Mouse (Mus musculus) gastrocnemius, postnatal 4 days (tissue): ENCODE measurements around the gene Sparcl1. TPM values are rescaled to one million over a fixed set of nuclear protein-coding genes. Genes with fewer than 3 reads are reported as not detected.

Experiments
- DNase-seq, 2 experiments: peaks; one replicate each; pipeline ENCODE4 v3.0.0; 2021 to 2022; ENCODE audit warnings: low spot score in 2 of 2, mixed read lengths in 2 of 2
- long read RNA-seq, 2 experiments: library from polyadenylated mRNA; stranded (forward); transcript quantifications; one replicate each; pipeline ENCODE4 v2.0.0; 2021
- total RNA-seq, 2 experiments: library from RNA; stranded (reverse); gene quantifications; 2 replicates each; pipeline ENCODE4 v1.2.3; 2021

The Sparcl1 gene
- total RNA-seq, result 100 to 1,000 TPM; 226 to 268 TPM
- long read RNA-seq, experiment 1, transcript Sparcl1-201 (11 exons, 2,759 nt), result major isoform, 270 of 298 reads
- long read RNA-seq, experiment 1, partial matches to known transcripts, result 16 of 298 reads
- long read RNA-seq, experiment 1, other reads (novel, unspliced or antisense), result 12 of 298 reads
- long read RNA-seq, experiment 2, transcript Sparcl1-201 (11 exons, 2,759 nt), result major isoform, 239 of 274 reads
- long read RNA-seq, experiment 2, partial matches to known transcripts, result 24 of 274 reads
- long read RNA-seq, experiment 2, other reads (novel, unspliced or antisense), result 11 of 274 reads

GRCm38 (mm10) chr5:104113491-104114172 is at the start of gene Sparcl1:
Gene Sparcl1 (minus strand): TSS chr5:104113733.
- peak in 1 of 2 experiments; percentile 51 for DNase-seq

DNA sequence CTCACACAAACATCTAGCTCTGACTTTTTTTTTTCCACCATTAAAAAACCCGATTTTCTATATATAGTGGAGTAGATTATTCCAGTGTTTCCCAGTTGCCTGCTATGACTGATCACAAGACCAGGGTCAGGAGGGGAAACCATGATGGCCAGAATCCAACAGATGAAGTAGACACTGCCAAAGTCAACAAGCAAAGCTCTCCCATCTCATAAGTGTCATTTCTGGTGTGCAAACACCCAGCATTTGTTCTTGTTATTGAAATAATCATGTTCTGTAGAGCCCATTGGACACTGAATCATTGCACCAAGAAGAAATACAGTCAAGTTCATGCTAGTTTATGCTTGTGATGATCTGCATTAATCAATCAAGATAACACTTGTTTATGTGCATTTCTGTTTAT is 47.9 kb upstream of the Sparcl1 start:
- DNase-seq, result no peak

- no peak for DNase-seq
Observed at GRCm38 (mm10) chr5:104160581-104160980, 47.0 kb upstream of the Sparcl1 start.

DNA sequence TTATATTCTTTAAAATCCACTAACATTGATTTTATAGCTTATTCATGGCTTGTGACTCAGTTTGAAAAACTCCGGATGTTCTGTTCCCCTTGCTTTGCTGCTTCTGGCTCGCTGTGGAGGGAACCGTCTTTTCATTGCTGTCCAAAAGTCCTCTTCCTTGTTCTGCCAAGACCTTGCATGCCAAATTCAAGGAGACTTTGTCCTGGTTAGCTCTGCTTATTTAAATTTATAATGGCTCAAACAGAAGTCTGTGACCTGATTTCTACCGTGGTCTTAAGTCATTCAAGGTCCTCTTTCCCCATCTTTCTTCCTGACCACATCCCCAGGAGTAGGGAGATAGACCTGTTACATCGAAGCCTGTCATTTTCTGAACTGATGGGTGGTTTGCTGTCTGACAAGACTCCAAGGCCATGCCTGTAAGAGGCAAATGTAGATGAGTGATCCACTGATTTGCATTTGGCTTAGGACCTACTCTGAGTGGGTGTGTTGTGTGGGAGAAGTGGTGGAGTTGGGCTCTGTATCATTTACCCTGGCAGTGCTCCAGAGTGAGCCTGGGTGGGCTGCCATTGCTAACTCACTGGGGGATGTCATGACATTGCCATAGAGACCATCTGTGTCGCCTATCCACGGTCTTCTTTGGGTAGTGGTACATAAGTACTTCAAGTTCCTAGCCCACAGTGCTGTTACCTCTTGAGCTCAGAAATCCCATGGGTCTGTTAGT is 45.0 kb upstream of the Sparcl1 start:
- no peak for DNase-seq

GRCm38 (mm10) chr5:104157701-104158100 is 44.2 kb upstream of the Sparcl1 start:
- DNase-seq, result no peak

GRCm38 (mm10) chr5:104150196-104150595 is 36.7 kb upstream of the Sparcl1 start:
- no peak for DNase-seq

DNA sequence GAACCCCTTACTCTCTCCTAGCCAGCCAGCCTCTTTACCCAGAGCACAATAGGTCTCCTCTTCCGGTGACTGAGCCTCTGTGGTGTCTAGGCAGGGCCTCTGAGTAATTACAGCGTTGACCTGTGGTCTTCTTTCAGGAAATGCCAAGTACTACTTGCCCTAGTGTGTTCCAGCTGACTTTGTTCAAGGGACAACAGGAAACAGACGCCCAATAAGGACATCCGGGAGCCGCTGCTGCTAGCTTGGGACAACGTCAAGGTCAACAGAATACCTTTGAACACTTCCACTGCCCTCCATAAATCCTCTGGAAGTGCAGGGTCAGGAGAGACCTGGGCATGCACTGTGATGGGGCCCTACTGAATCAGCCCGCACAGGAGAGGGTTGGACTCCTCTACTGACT is 35.8 kb upstream of the Sparcl1 start:
- no peak for DNase-seq

- no peak for DNase-seq
Observed at GRCm38 (mm10) chr5:104144057-104144456, 30.5 kb upstream of the Sparcl1 start.

- no peak for DNase-seq
Observed at GRCm38 (mm10) chr5:104141067-104141466, 27.5 kb upstream of the Sparcl1 start.

DNA sequence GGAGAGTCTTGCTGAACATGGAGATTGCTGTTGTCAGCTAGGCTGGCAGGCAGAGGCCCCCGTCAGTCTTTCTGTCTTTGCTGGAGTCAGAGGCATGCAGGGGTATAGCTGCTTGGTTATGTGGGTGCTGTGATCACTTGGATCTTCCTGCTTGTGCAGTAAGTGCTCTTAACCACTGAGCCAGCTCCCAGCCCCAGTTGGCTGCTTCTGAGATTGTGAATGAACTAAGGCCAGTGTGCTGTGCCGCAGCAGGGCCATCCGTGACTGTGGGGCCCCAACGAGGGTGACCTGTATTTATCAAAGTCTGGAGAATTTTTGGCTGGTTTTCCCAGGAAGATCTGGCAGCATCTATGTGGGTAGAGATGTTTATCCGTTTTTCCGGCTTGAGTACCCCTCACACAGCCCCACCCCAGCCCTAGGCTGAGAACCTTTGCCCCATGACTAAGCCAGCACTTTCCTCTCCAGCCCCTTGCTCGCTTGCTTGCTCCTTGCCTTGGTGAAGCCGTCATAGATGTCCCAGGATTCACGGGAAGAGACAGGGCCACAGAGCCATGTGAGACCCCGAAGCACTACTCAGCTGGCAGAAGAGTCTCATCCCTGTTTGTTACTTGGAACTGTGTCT is 24.5 kb upstream of the Sparcl1 start:
- no peak for DNase-seq

- DNase-seq, result no peak
Observed at GRCm38 (mm10) chr5:104133752-104134151, 20.2 kb upstream of the Sparcl1 start.

DNA sequence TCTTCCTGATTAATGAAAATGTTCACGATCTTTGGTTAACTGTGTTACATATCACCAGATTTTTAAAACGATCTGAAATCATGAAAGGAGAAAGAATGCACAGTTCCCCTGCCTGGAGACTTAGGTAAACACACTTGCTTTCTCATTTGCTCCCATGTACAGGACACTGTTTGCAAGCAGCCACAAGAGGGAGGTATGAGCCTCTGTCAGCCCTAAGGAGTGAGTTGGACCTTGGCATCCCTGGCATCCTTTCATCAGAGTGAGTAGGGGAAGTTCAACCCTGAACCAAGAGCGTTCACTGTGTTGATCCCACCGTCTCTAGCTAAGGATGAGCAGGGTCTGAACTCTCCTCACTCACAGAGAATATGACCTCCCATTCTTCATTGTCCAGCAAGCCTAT is 18.0 kb upstream of the Sparcl1 start:
- no peak for DNase-seq

- no peak for DNase-seq
Observed at GRCm38 (mm10) chr5:104130891-104131290, 17.4 kb upstream of the Sparcl1 start.

GRCm38 (mm10) chr5:104128281-104129031 is 14.9 kb upstream of the Sparcl1 start:
- DNase-seq, result peak in 1 of 2 experiments; percentile 31

- DNase-seq, result no peak
Observed at GRCm38 (mm10) chr5:104127351-104127750, 13.8 kb upstream of the Sparcl1 start.

DNA sequence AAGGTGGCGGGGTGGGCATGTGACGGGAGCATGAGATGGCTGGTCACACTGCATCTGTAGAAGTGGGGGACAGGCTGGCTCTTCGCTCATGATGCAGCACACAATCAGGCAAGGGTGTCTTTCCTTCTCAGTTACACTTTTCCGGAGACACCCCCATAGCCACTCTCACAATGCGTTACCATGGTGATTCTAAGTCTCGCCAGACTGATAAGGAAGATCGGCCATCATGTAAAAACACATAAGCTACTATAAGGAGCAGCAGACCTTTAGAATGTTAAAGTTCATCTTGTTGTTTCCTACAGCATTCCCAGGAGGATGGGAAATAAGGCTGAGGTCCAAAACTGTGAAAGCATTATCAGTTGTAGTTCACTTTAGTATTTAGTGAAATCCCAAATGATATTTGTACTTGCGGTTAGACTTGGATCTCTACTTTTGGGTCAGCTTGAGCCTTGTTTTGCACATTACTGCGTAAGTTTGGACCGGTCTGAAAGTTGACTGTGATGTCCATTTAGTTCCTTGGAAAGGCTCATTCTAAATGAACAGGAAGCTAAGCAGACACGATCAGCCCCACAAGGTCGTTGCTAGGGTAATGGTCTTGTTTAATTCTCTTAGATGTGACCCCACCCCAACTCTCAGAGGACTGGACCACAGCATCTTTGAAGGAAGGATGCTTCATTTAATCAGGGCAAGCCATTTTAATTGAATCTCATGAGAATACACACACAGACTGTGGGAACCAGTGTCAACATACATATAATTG is 13.2 kb upstream of the Sparcl1 start:
- DNase-seq, result no peak

- DNase-seq, result no peak
Observed at GRCm38 (mm10) chr5:104124016-104124658, 10.6 kb upstream of the Sparcl1 start.

GRCm38 (mm10) chr5:104115890-104116289 is 2.4 kb upstream of the Sparcl1 start:
- peak in 1 of 2 experiments; percentile 28 for DNase-seq

DNA sequence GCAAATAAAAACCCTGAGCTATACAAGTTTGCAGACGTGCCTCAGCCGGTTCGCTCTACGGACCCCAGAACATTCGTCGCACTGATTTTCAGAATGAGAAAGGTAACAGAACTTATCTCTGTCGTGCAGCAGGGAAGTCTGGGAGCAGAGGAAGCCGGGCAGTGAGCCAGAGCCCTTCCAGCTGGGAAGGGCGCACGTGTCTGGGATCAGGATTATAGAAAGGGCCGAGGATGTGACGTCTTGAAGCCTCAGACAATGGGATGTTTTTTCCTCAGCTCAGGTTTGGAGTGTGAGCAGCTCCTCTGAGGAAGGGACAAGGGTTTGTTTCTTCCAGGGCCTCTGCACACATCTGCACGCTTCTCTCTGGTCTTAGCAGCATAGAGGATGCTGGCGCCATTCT is 1.6 kb upstream of the Sparcl1 start:
- DNase-seq, result peak; percentile 38 to 75

DNA sequence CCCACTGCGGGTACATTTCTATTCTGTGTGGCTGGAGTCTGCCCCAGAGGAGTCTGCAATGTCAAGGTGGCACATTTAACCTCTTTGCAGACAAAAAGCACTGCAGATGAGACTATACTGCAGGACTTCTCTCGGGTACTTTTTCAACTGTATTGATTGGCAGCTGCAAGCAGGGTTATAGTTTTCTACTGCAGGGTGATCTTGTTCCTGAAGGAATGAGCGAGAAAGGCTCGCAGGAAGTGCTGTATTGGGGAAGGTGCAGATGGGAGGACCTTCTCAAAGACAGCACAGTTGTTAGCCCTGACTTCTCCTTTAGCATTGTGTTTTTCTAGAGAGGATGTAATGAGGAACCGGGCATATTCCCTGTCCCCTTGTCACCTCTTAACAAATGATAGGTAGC is 1.0 kb downstream of the Sparcl1 start:
- DNase-seq, result no peak
